Mouse (Mus musculus): ENCODE data around the gene Prpsap1. TPM values are rescaled to one million over a fixed set of nuclear protein-coding genes. Genes with fewer than 3 reads are reported as not detected.

Prpsap1 gene
- polyA plus RNA-seq (2017; shearing (Covaris generic)) = 135 TPM

GRCm38 (mm10) chr11:116493795-116494252 is at the start of gene Prpsap1:
Gene Prpsap1 (minus strand): TSS chr11:116494202.

GRCm38 (mm10) chr11:116530187-116531147 is 36.5 kb upstream of the Prpsap1 start, which contains the start of gene Sphk1:
Gene Sphk1 (plus strand): TSS chr11:116530925.

DNA sequence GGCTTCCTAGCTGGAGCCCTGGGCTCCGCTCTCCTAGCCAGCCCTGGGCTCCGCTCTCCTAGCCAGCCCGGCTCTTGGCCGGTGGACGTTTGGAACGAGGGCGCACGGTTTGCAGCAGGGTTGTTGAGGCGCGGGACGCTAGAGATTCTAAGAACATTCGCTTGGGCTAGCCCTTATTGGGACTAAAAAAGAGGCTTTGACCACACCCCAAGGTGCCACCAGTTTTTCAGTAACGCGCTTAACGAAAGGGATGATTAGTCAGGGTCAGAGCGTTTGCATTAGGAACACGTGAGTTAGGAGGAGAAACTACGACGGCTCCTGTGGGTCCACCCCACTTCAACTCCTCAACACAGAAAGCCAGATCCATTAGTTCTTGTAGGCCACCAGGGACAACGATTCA is 27.9 kb downstream of the Prpsap1 start, which contains the start of gene Qrich2:
TSS of gene Qrich2 (minus strand) at position 101 of the 400 bp plus-strand sequence.

GRCm38 (mm10) chr11:116433356-116434286 is 60.4 kb downstream of the Prpsap1 start, which contains the start of gene Ubald2:
Gene Ubald2 (plus strand): TSS chr11:116434094.

Other genes with a start within 250 kb of the Prpsap1 start
- 76.0 TPM for gene Srp68, start 220.0 kb downstream of the Prpsap1 start, polyA plus RNA-seq (2017; shearing (Covaris generic))
- not detected for gene Galr2, start 213.3 kb downstream of the Prpsap1 start, polyA plus RNA-seq (2017; shearing (Covaris generic))
- 44.3 TPM for gene Exoc7, start 187.0 kb downstream of the Prpsap1 start, polyA plus RNA-seq (2017; shearing (Covaris generic))
- not detected for gene Foxj1, start 158.8 kb downstream of the Prpsap1 start, polyA plus RNA-seq (2017; shearing (Covaris generic))
- gene Rnf157, start 81.2 kb downstream of the Prpsap1 start, polyA plus RNA-seq (2017; shearing (Covaris generic)) = 13.5 TPM
- gene Ubald2, start 60.1 kb downstream of the Prpsap1 start, polyA plus RNA-seq (2017; shearing (Covaris generic)) = 233 TPM
- not detected for gene Qrich2, start 28.0 kb downstream of the Prpsap1 start, polyA plus RNA-seq (2017; shearing (Covaris generic))
- 0.20 TPM for gene Sphk1, start 36.7 kb upstream of the Prpsap1 start, polyA plus RNA-seq (2017; shearing (Covaris generic))
- 17.9 TPM for gene Ube2o, start 87.2 kb upstream of the Prpsap1 start, polyA plus RNA-seq (2017; shearing (Covaris generic))
- gene Aanat, start 92.2 kb upstream of the Prpsap1 start, polyA plus RNA-seq (2017; shearing (Covaris generic)) = not detected
- gene Rhbdf2, start 132.8 kb upstream of the Prpsap1 start, polyA plus RNA-seq (2017; shearing (Covaris generic)) = 15.5 TPM
- not detected for gene Prcd, start 159.3 kb upstream of the Prpsap1 start, polyA plus RNA-seq (2017; shearing (Covaris generic))
- not detected for gene Cygb, start 160.1 kb upstream of the Prpsap1 start, polyA plus RNA-seq (2017; shearing (Covaris generic))